Comparison of ENCODE assay signal across 8 mouse cellular contexts in genomic region chr5:149050588-149051160, GRCm38 (mm10). TPM values are rescaled to one million over a fixed set of nuclear protein-coding genes. Genes with fewer than 3 reads are reported as not detected.
DNase-seq lines count a peak whose midpoint lies in the region; ATAC-seq and TF ChIP-seq lines count a peak whose summit lies in the region.

No protein-coding gene starts in this region.

- no peak for TF ChIP-seq POLR2A in lung, adult 2 months (IDR thresholded peaks at IDR 0.05; ENCODE audit: borderline replicate concordance, extremely low read depth, low read depth, low read length)

- WGBS in lung, adult 2 months: 6% methylated on average over 10 of the region's 10 CpGs
- WGBS in embryonic facial prominence, embryonic 12.5 days: 20% methylated on average over 10 of the region's 10 CpGs
- WGBS in hindbrain, postnatal 0 days: 13% methylated on average over 10 of the region's 10 CpGs
- WGBS in neural tube, embryonic 13.5 days: 29% methylated on average over 10 of the region's 10 CpGs

- no peaks in the 10 kb centered on the region for H3K9me3 ChIP-seq in embryonic facial prominence, embryonic 12.5 days
- no peaks in the 10 kb centered on the region for H3K9me3 ChIP-seq in hindbrain, postnatal 0 days (ENCODE audit: low read length)
- H3K9me3 ChIP-seq in neural tube, embryonic 13.5 days: no peaks in the 10 kb centered on the region

- H3K27me3 ChIP-seq in embryonic facial prominence, embryonic 12.5 days: no peaks in the 10 kb centered on the region
- H3K27me3 ChIP-seq in hindbrain, postnatal 0 days (ENCODE audit: insufficient read depth, low read length): no peaks in the 10 kb centered on the region
- H3K27me3 ChIP-seq in neural tube, embryonic 13.5 days: no peaks in the 10 kb centered on the region

- no peak for TF ChIP-seq CTCF in lung, adult 2 months (IDR thresholded peaks at IDR 0.05; ENCODE audit: insufficient read depth, low read length)
- TF ChIP-seq CTCF in hindbrain, postnatal 0 days (IDR thresholded peaks at IDR 0.05; ENCODE audit: low read depth): no peak

- peak overlapping the region; percentile 97 for H3K4me3 ChIP-seq in lung, adult 2 months (replicated peaks; ENCODE audit: extremely low read depth, low read depth, low read length)
- peak overlapping the region; percentile 88 for H3K4me3 ChIP-seq in embryonic facial prominence, embryonic 12.5 days
- H3K4me3 ChIP-seq in hindbrain, postnatal 0 days (ENCODE audit: low read length): peak overlapping the region; percentile 86
- H3K4me3 ChIP-seq in neural tube, embryonic 13.5 days: peak overlapping the region; percentile 81

- H3K4me2 ChIP-seq in embryonic facial prominence, embryonic 12.5 days (replicated peaks): peak overlapping the region; percentile 92
- H3K4me2 ChIP-seq in hindbrain, postnatal 0 days (ENCODE audit: low read depth, low read length): peak overlapping the region; percentile 73
- peak overlapping the region; percentile 82 for H3K4me2 ChIP-seq in neural tube, embryonic 13.5 days

- peaks cover 21% of the 10 kb centered on the region for H3K36me3 ChIP-seq in embryonic facial prominence, embryonic 12.5 days
- peaks cover 3% of the 10 kb centered on the region; the same call in 1 of the 2 replicates for H3K36me3 ChIP-seq in hindbrain, postnatal 0 days (ENCODE audit: insufficient read depth, low read length)
- H3K36me3 ChIP-seq in neural tube, embryonic 13.5 days: peaks cover 27% of the 10 kb centered on the region

- peak overlapping the region; percentile 100 for H3K9ac ChIP-seq in embryonic facial prominence, embryonic 12.5 days
- H3K9ac ChIP-seq in hindbrain, postnatal 0 days (replicated peaks; ENCODE audit: low read length): peak overlapping the region; percentile 96
- peak overlapping the region; percentile 97 for H3K9ac ChIP-seq in neural tube, embryonic 13.5 days

- H3K4me1 ChIP-seq in lung, adult 2 months (ENCODE audit: control insufficient read depth, insufficient read depth, low read length): peaks cover 6% of the 10 kb centered on the region
- peaks cover 6% of the 10 kb centered on the region; the same call in 1 of the 2 replicates for H3K4me1 ChIP-seq in embryonic facial prominence, embryonic 12.5 days
- H3K4me1 ChIP-seq in hindbrain, postnatal 0 days (ENCODE audit: insufficient read depth, low read length): no peaks in the 10 kb centered on the region
- peaks cover 27% of the 10 kb centered on the region for H3K4me1 ChIP-seq in neural tube, embryonic 13.5 days (replicated peaks)

- DNase-seq in lung, adult 2 months: no peak
- DNase-seq in lung, postnatal 4 days: no peak
- no peak for DNase-seq in hindbrain, postnatal 0 days (ENCODE audit: low spot score)
- no peak for DNase-seq in cerebellum, postnatal 14 days
- no peak for DNase-seq in right cerebral cortex, postnatal 25 days

- no peak for ATAC-seq in embryonic facial prominence, embryonic 12.5 days (ENCODE audit: insufficient number of reproducible peaks, insufficient read depth, low FRiP score, low TSS enrichment)
- no peak for ATAC-seq in hindbrain, postnatal 0 days
- no peak for ATAC-seq in neural tube, embryonic 13.5 days (ENCODE audit: low read depth)
- ATAC-seq in megakaryocyte-erythroid progenitor cell, adult 5-6 weeks (replicated peaks; ENCODE audit: low FRiP score, low TSS enrichment, poor library complexity, severe bottlenecking): no peak

- H3K27ac ChIP-seq in embryonic facial prominence, embryonic 12.5 days: peak overlapping the region; percentile 100; the same call in 1 of the 2 replicates
- H3K27ac ChIP-seq in hindbrain, postnatal 0 days: peak overlapping the region; percentile 41; the same call in 1 of the 2 replicates
- peak overlapping the region; percentile 100; the same call in 1 of the 2 replicates for H3K27ac ChIP-seq in neural tube, embryonic 13.5 days (replicated peaks)

RNA-seq across cellular contexts. Expression of gene Gm42791, which starts 55.7 kb away (rescaled TPM):
- polyA plus RNA-seq in lung, adult 2 months (2012; rRNA removed): not detected in 2 replicates
- 3.4 and 4.0 TPM in 2 replicates for polyA plus RNA-seq in embryonic facial prominence, embryonic 12.5 days (2016; fragmentation: Nextera tagmentation; extraction: Ambion mirVana)
- not detected in 2 replicates for total RNA-seq in hindbrain, postnatal 0 days (2014; rRNA removed)
- polyA plus RNA-seq in hindbrain, postnatal 0 days (2015; fragmentation: Nextera tagmentation; extraction: Ambion mirVana): 1.6 and 6.1 TPM in 2 replicates
- 0.74 and 4.3 TPM in 2 replicates for polyA plus RNA-seq in neural tube, embryonic 13.5 days (2015; fragmentation: Nextera tagmentation; extraction: Ambion mirVana)
- total RNA-seq in megakaryocyte-erythroid progenitor cell, adult 5-6 weeks (2014; fragmentation: Nextera tagmentation): 12.5 TPM in 1 of 2 replicates, not detected in the other
- 7.8 and 10.8 TPM in 2 replicates for total RNA-seq in megakaryocyte-erythroid progenitor cell, adult 5-6 weeks (2017)

Comparison
In these comparisons a context has a peak if more than half of its experiments do, and no peak if none do; other contexts are left out.
1. H3K27ac ChIP-seq: peak in every context shown above with its lines; median percentile 100 in embryonic facial prominence, embryonic 12.5 days; 100 in neural tube, embryonic 13.5 days; 41 in hindbrain, postnatal 0 days.